Mouse (Mus musculus): ENCODE data around the gene Smn1. TPM values are rescaled to one million over a fixed set of nuclear protein-coding genes. Genes with fewer than 3 reads are reported as not detected.
"Not testable (repeated sequence)": the region's sequence is repeated elsewhere in the genome, so short reads cannot be mapped to it uniquely, and the experiment has no call there.

Gene Smn1
- total RNA-seq (2018; cell fraction: chromatin; rRNA removed) = 10 to 100 TPM; 10.4 to 71.5 (median 48.6) TPM
- 10 to 100 TPM; 14.6 to 25.5 (median 20.8) TPM for total RNA-seq (2018; cell fraction: cytosol; rRNA removed)
- total RNA-seq (2018; cell fraction: nucleus; rRNA removed) = 10 to 100 TPM in 23 of 26 experiments, 1 to 10 TPM in 3; 5.6 to 63.7 (median 19.5) TPM
- polyA plus RNA-seq (2018) = 17.2 to 68.0 TPM (median 31.3 TPM) in 3 replicates

DNA sequence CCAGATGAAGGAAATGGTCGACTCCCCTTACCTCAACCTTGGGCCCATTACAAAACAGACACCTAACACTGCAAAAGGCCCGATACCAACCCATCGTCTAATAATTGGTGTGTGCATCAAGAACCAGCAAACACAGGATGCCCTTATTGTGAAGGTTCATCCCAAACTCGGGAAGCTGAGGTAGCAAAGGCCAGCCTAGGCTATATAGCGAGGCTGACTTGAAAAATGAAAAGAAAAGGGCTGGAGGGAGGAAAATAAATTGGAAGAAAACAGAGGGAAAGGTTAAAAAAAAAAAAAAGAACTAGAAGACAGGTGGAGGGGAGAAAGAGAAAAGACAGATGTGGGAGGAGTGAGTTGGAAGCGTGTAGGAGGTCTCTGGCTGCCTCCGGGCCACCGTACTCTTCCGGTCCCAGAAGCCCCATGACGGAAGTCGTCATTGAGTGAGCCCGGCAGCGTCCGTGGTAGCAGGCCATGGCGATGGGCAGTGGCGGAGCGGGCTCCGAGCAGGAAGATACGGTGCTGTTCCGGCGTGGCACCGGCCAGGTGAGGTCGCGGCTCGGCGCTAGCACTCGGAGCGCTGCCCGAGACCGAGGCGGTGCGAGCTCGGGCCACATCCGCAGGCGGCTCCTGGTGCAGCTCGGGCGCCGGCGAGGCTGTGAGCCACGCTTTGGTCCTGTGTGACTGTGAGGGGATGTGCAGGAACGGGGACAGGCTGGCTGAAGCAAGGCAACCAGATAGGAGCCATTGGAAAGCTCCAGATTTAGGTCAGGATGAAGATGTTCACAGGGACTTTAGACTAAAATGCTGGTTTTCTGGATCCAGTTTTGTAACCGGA lies at the start of gene Smn1:
Gene Smn1, plus strand, starts transcription at position 430 of the 835 bp plus-strand sequence.
- WGBS (ENCODE audit: missing documents) = 4% methylated on average over 42 of the region's 42 CpGs
- Histone ChIP-seq H3K79me2 (ENCODE audit: inconsistent target) (peaks cover 17% of the 10 kb centered on the region), H3K36me3 (ENCODE audit: inconsistent target) (peaks cover 21% of the 10 kb centered on the region), H3K4me3 (ENCODE audit: inconsistent target) (peak within 1 kb of the TSS; percentile 91), H3K27ac (peak within 1 kb of the TSS; percentile 3; the same call in 1 of the 2 replicates)

GRCm38 (mm10) chr13:100098808-100099207 lies 25.8 kb upstream of the Smn1 start:
- H3K79me2 ChIP-seq (ENCODE audit: inconsistent target) = peaks cover 49% of the 10 kb centered on the region
- 47% methylated on average over 6 of the region's 6 CpGs for WGBS (ENCODE audit: missing documents)
- H3K27ac ChIP-seq = no peak overlapping the region
- no peak overlapping the region for H3K4me3 ChIP-seq (ENCODE audit: inconsistent target)
- peaks cover 41% of the 10 kb centered on the region for H3K36me3 ChIP-seq (ENCODE audit: inconsistent target)

DNA sequence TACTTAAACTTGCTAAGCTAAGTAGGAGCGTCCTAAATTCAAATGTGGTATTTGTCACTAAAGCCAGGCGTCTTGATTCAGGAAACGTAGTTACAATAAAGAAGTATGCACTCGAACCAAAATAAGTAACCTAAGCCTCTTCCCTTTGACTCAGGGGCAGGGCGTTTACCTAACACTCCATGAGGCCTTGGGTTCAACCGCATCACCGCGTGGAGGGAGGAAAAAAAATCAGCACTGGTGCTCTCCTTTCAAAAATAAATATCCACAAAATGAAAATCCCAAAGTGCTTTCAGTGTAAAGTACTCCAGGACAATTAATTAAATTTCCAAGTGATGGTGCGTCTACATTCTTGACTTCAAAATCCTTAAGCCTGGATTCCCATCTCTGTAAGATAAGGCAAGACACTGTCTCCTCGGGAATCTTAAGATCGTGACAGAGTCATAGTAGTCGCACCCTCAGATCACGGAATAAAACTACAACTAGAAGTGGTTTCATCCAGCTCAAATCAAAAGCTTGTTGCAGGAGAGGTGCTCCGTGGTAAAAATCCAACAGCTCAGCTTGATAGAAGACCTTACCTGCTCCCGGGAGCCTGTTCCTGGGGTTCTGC lies 21.5 kb upstream of the Smn1 start:
- H3K4me3 ChIP-seq (ENCODE audit: inconsistent target) = peak overlapping the region; percentile 84
- H3K27ac ChIP-seq = peak overlapping the region; percentile 31; the same call in 1 of the 2 replicates
- H3K79me2 ChIP-seq (ENCODE audit: inconsistent target) = peaks cover 49% of the 10 kb centered on the region
- WGBS (ENCODE audit: missing documents) = 2% methylated on average over 15 of the region's 15 CpGs
- H3K36me3 ChIP-seq (ENCODE audit: inconsistent target) = peaks cover 5% of the 10 kb centered on the region

- Histone ChIP-seq H3K4me3 (ENCODE audit: inconsistent target) (peak within 1 kb of the TSS; percentile 84), H3K36me3 (ENCODE audit: inconsistent target) (no peaks in the 10 kb centered on the region), H3K79me2 (ENCODE audit: inconsistent target) (peaks cover 48% of the 10 kb centered on the region), H3K27ac (peak within 1 kb of the TSS; percentile 31; the same call in 1 of the 2 replicates)
- WGBS (ENCODE audit: missing documents) = 0% methylated on average over 44 of the region's 44 CpGs
Measured at GRCm38 (mm10) chr13:100103748-100104254, 20.9 kb upstream of the Smn1 start, which contains the start of gene Bdp1. Gene Bdp1, minus strand, starts transcription at chr13:100104070.

GRCm38 (mm10) chr13:100107652-100108472 lies 16.8 kb upstream of the Smn1 start, which contains the start of gene Serf1:
Gene Serf1, plus strand, starts transcription at chr13:100108012.
- Histone ChIP-seq H3K27ac (no peak within 1 kb of the TSS), H3K36me3 (ENCODE audit: inconsistent target) (no peaks in the 10 kb centered on the region), H3K4me3 (ENCODE audit: inconsistent target) (peak within 1 kb of the TSS; percentile 48), H3K79me2 (ENCODE audit: inconsistent target) (peaks cover 8% of the 10 kb centered on the region)
- WGBS (ENCODE audit: missing documents) = under 1% methylated on average over 72 of the region's 76 CpGs

DNA sequence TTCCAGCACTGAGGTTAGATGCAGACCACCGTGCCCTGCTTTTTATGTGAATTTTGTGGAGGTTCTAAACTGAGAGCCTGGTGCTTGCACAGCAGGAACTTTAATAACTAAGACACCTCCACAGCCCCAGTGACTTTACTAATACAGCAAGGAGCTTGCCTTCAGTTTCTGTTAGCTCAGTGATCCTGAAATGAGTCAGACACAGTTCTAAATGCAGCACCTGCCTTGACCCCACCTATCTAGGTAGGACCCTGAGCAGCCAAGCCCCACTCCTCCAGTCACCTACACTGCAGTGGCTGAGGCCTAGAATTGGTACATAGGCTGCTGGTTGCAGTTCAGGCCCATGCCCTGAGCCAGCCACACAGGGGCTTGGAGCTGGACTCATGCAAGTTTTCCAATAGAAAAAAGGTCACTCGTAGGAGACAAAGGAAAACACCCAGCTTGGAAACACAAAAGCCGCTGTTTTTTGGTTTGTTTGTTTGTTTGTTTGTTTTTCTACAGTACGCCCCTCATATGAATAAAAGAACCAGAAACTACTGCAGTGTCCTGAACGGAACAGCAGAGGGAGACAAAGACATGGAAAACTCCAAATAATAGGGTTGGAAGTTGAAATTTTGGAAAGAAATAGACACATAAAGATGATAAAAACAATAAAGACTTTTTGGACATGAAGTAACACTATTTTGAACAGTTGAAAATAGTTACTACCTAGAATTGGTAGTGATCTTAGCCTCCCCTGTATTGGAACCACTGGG lies 12.3 kb upstream of the Smn1 start:
- Histone ChIP-seq H3K27ac (no peak overlapping the region), H3K36me3 (ENCODE audit: inconsistent target) (no peaks in the 10 kb centered on the region), H3K4me3 (ENCODE audit: inconsistent target) (no peak overlapping the region), H3K79me2 (ENCODE audit: inconsistent target) (no peaks in the 10 kb centered on the region)
- WGBS (ENCODE audit: missing documents) = 55% methylated on average over 5 of the region's 5 CpGs

DNA sequence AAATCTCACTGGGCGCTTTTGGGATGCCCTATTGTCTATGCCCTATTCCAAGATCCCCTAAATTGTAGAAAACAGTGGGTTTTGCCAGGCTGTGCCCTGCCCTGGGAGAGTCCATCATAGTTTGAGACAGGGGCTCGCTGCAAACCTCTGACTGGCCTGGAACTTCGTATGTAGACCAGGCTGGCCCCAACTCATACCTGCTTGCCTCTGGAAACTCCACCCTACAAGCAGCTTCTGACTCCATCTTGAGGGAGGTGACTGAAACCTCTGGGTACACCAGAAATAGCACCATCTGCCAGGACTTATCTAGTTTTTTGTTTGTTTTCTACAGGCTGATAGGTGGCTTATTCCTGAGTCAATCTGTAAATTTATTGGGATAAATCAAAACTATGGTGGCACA lies 682 bp upstream of the Smn1 start:
- WGBS (ENCODE audit: missing documents) = 93% methylated on average over 3 of the region's 3 CpGs
- peaks cover 16% of the 10 kb centered on the region for H3K36me3 ChIP-seq (ENCODE audit: inconsistent target)
- peak overlapping the region; percentile 91 for H3K4me3 ChIP-seq (ENCODE audit: inconsistent target)

GRCm38 (mm10) chr13:100125258-100125643 lies 599 bp downstream of the Smn1 start:
- Histone ChIP-seq H3K27ac (peak overlapping the region; percentile 3; the same call in 1 of the 2 replicates), H3K4me3 (ENCODE audit: inconsistent target) (peak overlapping the region; percentile 91), H3K79me2 (ENCODE audit: inconsistent target) (peaks cover 17% of the 10 kb centered on the region), H3K36me3 (ENCODE audit: inconsistent target) (peaks cover 21% of the 10 kb centered on the region)
- WGBS (ENCODE audit: missing documents) = 4% methylated on average over 10 of the region's 10 CpGs

More for the DNA sequence above, 682 bp upstream of the Smn1 start:
- Histone ChIP-seq H3K27ac (no peak overlapping the region), H3K79me2 (ENCODE audit: inconsistent target) (peaks cover 17% of the 10 kb centered on the region)

DNA sequence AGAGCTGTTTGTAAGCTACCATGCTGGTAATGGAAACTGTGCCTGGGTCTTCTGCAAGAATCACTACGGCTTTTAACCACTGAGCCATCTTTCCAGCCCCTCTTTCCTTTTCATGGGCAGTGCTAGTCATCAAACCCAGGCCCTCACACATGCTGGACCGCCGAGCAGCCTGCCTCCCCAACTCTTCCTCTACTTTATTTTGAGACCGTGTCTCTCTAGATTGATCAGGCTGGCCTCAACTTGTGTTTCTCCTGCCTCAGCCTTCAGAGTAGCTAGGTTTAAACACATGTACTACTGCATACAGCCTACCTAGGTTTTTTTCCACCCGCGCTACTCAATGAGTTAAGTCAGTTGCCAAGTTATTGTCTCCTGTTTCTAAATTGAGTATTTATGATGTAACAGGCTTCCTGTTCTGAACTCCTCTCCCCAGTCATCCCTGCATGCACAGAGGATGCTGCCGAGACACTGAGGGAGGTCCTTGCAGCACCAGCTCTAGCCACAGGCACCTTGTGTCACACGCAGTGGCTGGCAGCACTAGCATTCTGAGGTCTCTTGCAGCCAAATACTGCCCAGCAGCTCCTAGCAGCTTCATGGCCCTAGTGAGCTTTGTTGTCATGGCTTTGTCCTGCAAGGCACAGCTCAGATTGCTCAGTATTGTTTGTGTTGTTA lies 17.1 kb downstream of the Smn1 start:
- 65% methylated on average over 8 of the region's 8 CpGs for WGBS (ENCODE audit: missing documents)
- Histone ChIP-seq H3K27ac (no peak overlapping the region), H3K79me2 (ENCODE audit: inconsistent target) (no peaks in the 10 kb centered on the region), H3K36me3 (ENCODE audit: inconsistent target) (peaks cover 50% of the 10 kb centered on the region), H3K4me3 (ENCODE audit: inconsistent target) (no peak overlapping the region)

GRCm38 (mm10) chr13:100152659-100153058 lies 28.0 kb downstream of the Smn1 start:
- Histone ChIP-seq H3K27ac (peak overlapping the region; percentile 64), H3K36me3 (ENCODE audit: inconsistent target) (peaks cover 27% of the 10 kb centered on the region), H3K4me3 (ENCODE audit: inconsistent target) (no peak overlapping the region), H3K79me2 (ENCODE audit: inconsistent target) (peaks cover 14% of the 10 kb centered on the region; the same call in 1 of the 2 replicates)
- WGBS (ENCODE audit: missing documents) = 0% methylated on average over 1 of the region's 1 CpGs

DNA sequence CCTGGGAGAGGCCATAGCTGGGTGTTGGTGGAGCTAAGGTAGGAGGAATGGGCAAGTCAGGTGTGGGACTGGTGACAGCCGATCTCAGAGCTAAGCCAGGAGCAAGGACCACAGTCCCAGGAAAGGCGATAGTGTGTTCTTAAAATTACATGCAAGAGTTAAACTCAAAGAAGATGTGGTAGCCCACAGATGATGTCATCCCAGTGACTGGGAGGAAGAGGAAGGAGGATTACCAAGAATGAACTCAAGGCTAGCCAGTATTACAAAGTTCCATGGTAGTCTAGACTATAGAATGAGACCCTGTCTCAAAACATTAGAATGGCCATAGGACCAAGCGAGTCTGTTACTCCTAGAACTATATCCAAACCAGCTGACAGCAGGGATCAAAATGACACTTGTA lies 32.0 kb downstream of the Smn1 start:
- H3K4me3 ChIP-seq (ENCODE audit: inconsistent target) = no peak overlapping the region
- H3K27ac ChIP-seq = 0 out of 2 replicates have a peak overlapping the region, but pooled peaks have one; percentile 4
- peaks cover 13% of the 10 kb centered on the region; the same call in 1 of the 2 replicates for H3K36me3 ChIP-seq (ENCODE audit: inconsistent target)
- peaks cover 19% of the 10 kb centered on the region; the same call in 1 of the 2 replicates for H3K79me2 ChIP-seq (ENCODE audit: inconsistent target)
- 71% methylated on average over 3 of the region's 3 CpGs for WGBS (ENCODE audit: missing documents)

- peaks cover 45% of the 10 kb centered on the region for H3K36me3 ChIP-seq (ENCODE audit: inconsistent target)
- not testable (repeated sequence) for H3K4me3 ChIP-seq (ENCODE audit: inconsistent target); H3K27ac ChIP-seq
- H3K79me2 ChIP-seq (ENCODE audit: inconsistent target) = peaks cover 12% of the 10 kb centered on the region; the same call in 1 of the 2 replicates
- 97% methylated on average over 9 of the region's 11 CpGs for WGBS (ENCODE audit: missing documents)
Measured at GRCm38 (mm10) chr13:100161171-100161870, 36.7 kb downstream of the Smn1 start.

All from macrophage (primary cell).